Mouse (Mus musculus) layer of hippocampus, postnatal 14 days (tissue): ENCODE data around the gene Tpbgl. TPM values are rescaled to one million over a fixed set of nuclear protein-coding genes. Genes with fewer than 3 reads are reported as not detected.

Experiments used
- DNase-seq, 2 experiments: peaks; one replicate each; pipeline ENCODE4 v3.0.0; 2021 to 2022; ENCODE audit warnings: low spot score in 2 of 2, mixed read lengths in 1 of 2
- long read RNA-seq, 2 experiments: library from polyadenylated mRNA; stranded (forward); transcript quantifications; one replicate each; pipeline ENCODE4 v2.0.0; 2021
- total RNA-seq, 2 experiments: library from RNA; stranded (reverse); gene quantifications; 2 replicates each; pipeline ENCODE4 v1.2.3; 2021

Tpbgl gene
- total RNA-seq, result 1 to 10 TPM; 4.7 to 5.2 TPM
- long read RNA-seq, experiment 1, transcript Tpbgl-201 (1 exons, 3,022 nt), result major isoform, 9 of 9 reads
- long read RNA-seq, experiment 1, partial matches to known transcripts, result 0 of 9 reads
- long read RNA-seq, experiment 1, other reads (novel, unspliced or antisense), result 0 of 9 reads
- long read RNA-seq, experiment 2, transcript Tpbgl-201 (1 exons, 3,022 nt), result major isoform, 17 of 17 reads
- long read RNA-seq, experiment 2, partial matches to known transcripts, result 0 of 17 reads
- long read RNA-seq, experiment 2, other reads (novel, unspliced or antisense), result 0 of 17 reads

GRCm38 (mm10) chr7:99626376-99627270 lies at the start of gene Tpbgl:
Gene Tpbgl (minus strand): TSS chr7:99627103.
- no peak for DNase-seq

- DNase-seq, result peak in 1 of 2 experiments; percentile 44
Observed at GRCm38 (mm10) chr7:99674890-99675289, 48.0 kb upstream of the Tpbgl start.

GRCm38 (mm10) chr7:99674209-99674608 lies 47.3 kb upstream of the Tpbgl start:
- no peak for DNase-seq

- DNase-seq, result no peak
Observed at GRCm38 (mm10) chr7:99673188-99673587, 46.3 kb upstream of the Tpbgl start.

- DNase-seq, result no peak
Observed at GRCm38 (mm10) chr7:99671544-99672435, 44.9 kb upstream of the Tpbgl start.

- no peak for DNase-seq
Observed at GRCm38 (mm10) chr7:99670915-99671314, 44.0 kb upstream of the Tpbgl start.

- DNase-seq, result no peak
Observed at GRCm38 (mm10) chr7:99668802-99669201, 41.9 kb upstream of the Tpbgl start.

- no peak for DNase-seq
Observed at GRCm38 (mm10) chr7:99667096-99667495, 40.2 kb upstream of the Tpbgl start.

GRCm38 (mm10) chr7:99665731-99666452 lies 39.0 kb upstream of the Tpbgl start:
- DNase-seq, result no peak

- DNase-seq, result peak; percentile 68 to 69
Observed at GRCm38 (mm10) chr7:99664571-99665485, 37.9 kb upstream of the Tpbgl start.

- DNase-seq, result no peak
Observed at GRCm38 (mm10) chr7:99663507-99664220, 36.8 kb upstream of the Tpbgl start.

GRCm38 (mm10) chr7:99662311-99662710 lies 35.4 kb upstream of the Tpbgl start:
- no peak for DNase-seq

GRCm38 (mm10) chr7:99661571-99662230 lies 34.8 kb upstream of the Tpbgl start:
- DNase-seq, result no peak

GRCm38 (mm10) chr7:99661071-99661470 lies 34.2 kb upstream of the Tpbgl start:
- DNase-seq, result no peak

- DNase-seq, result peak; percentile 78 to 79
Observed at GRCm38 (mm10) chr7:99659379-99660029, 32.6 kb upstream of the Tpbgl start.

GRCm38 (mm10) chr7:99654244-99654643 lies 27.3 kb upstream of the Tpbgl start:
- DNase-seq, result no peak

- no peak for DNase-seq
Observed at GRCm38 (mm10) chr7:99649585-99649984, 22.7 kb upstream of the Tpbgl start.

- DNase-seq, result no peak
Observed at GRCm38 (mm10) chr7:99648623-99649022, 21.7 kb upstream of the Tpbgl start.
